In the genomic region with DNA sequence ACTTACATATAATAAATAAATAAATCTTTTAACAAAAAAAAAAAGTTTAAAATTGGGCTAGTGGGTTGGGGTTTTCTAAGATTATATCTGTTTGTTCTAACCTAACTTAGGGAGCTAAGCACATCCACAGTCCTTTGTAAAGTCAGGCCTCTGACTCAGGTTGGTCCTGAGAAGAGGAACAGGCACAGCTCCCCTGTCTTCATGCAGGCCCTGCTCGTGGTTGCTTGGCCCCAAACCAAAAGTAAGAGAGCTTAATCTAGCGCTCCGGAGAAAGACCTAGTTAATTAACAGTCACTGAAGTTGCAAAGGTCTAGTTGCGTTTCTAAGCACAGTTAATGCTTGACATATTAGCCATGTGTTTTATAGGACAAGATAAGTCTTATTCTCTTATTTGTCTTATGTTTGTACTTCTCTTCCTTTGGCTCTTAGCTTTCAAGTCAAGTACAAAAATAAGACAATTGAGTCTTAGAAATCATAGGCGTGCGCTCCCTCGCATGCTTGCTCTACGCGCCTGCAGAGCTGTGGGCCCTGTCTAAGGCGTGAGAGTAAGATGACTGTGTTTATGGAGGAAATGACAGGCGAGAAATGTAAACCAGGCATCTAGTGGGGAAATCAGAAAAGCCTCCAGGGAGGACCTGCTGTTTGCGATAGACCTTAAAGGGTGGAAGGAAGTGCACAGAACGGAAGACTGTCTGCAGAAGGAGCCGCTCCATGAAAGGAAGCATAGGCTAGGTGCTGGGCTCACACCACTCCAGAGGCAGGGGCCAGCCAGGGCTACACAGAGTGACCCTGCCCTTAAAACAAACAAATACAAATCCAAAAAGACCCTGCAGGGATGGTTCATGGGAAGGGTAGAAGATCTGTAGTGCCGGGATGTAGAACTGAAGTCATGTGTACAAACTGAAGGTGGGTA, we compare ENCODE assay signal across 14 mouse cellular contexts.
DNase-seq lines count a peak whose midpoint lies in the region; ATAC-seq and TF ChIP-seq lines count a peak whose summit lies in the region.
"Had no signal": no experiment of that assay in that cellular context is flagged by ENCODE, and none has a peak within 500 bp of the region (broad histone marks: within the 10 kb centered on the region; RNA-seq: fewer than 3 reads in every experiment).

No protein-coding gene starts in this region.

- no peak for DNase-seq in heart, postnatal 4 days
- peak; percentile 46 for DNase-seq in MEL (ENCODE audit: low read depth, low spot score)
- peak; percentile 70 for DNase-seq in kidney, postnatal 14 days
- DNase-seq in gastrocnemius, postnatal 10 days: no peak
- DNase-seq in hindbrain, embryonic 14.5 days (ENCODE audit: low spot score): no peak
- DNase-seq in embryo, embryonic 9.5 days (ENCODE audit: extremely low spot score): no peak
- DNase-seq: gastrocnemius, postnatal 25 days had no signal

- 57% methylated on average over 15 of the region's 15 CpGs for WGBS in heart, embryonic 12.5 days
- 22% methylated on average over 15 of the region's 15 CpGs for WGBS in intestine, postnatal 0 days
- 79% methylated on average over 15 of the region's 15 CpGs for WGBS in hindbrain, embryonic 14.5 days

- H3K27ac ChIP-seq in heart, embryonic 12.5 days (ENCODE audit: poor library complexity, severe bottlenecking): peak overlapping the region; percentile 29; the same call in 1 of the 2 replicates
- H3K27ac ChIP-seq in MEL (ENCODE audit: control insufficient read depth, low read depth, low read length): no peak overlapping the region
- peak overlapping the region; percentile 63; the same call in 1 of the 2 replicates for H3K27ac ChIP-seq in intestine, postnatal 0 days (ENCODE audit: low read depth, low read length)
- H3K27ac ChIP-seq in hindbrain, embryonic 14.5 days: no peak overlapping the region
- H3K27ac ChIP-seq: embryonic facial prominence, embryonic 12.5 days; forebrain, embryonic 13.5 days; macrophage; neural tube, embryonic 13.5 days had no signal

- no peak for TF ChIP-seq EP300 in MEL (IDR thresholded peaks at IDR 0.05; ENCODE audit: low read depth in 1 of 2, low read length in 2 of 2)

- peak; percentile 75 for ATAC-seq in heart, embryonic 12.5 days (ENCODE audit: insufficient number of reproducible peaks, low FRiP score)
- peak; percentile 36; the same call in 1 of the 2 replicates for ATAC-seq in intestine, postnatal 0 days
- no peak for ATAC-seq in hindbrain, embryonic 14.5 days (ENCODE audit: low FRiP score)

- H3K9ac ChIP-seq in heart, embryonic 12.5 days: no peak overlapping the region
- no peak overlapping the region for H3K9ac ChIP-seq in MEL (ENCODE audit: control insufficient read depth, low read depth, low read length, poor library complexity, severe bottlenecking)
- H3K9ac ChIP-seq in intestine, postnatal 0 days (ENCODE audit: low read depth, low read length): no peak overlapping the region
- no peak overlapping the region for H3K9ac ChIP-seq in hindbrain, embryonic 14.5 days
- H3K9ac ChIP-seq: embryonic facial prominence, embryonic 12.5 days; forebrain, embryonic 13.5 days; neural tube, embryonic 13.5 days had no signal

- TF ChIP-seq RAD21 in MEL (IDR thresholded peaks at IDR 0.05; ENCODE audit: low read depth, low read length): no peak

- H3K4me1 ChIP-seq in heart, embryonic 12.5 days (replicated peaks): peaks cover 3% of the 10 kb centered on the region; the same call in 1 of the 2 replicates
- H3K4me1 ChIP-seq in MEL (ENCODE audit: control insufficient read depth in 1 of 2, insufficient read depth in 2 of 2, low read length in 2 of 2): no peaks in the 10 kb centered on the region
- 0 out of 2 replicates have a peak, but pooled peaks cover 4% of the 10 kb centered on the region for H3K4me1 ChIP-seq in intestine, postnatal 0 days (replicated peaks; ENCODE audit: control insufficient read depth, insufficient read depth, low read length)
- no peaks in the 10 kb centered on the region; the same call in 1 of the 2 replicates for H3K4me1 ChIP-seq in hindbrain, embryonic 14.5 days (replicated peaks; ENCODE audit: control insufficient read depth, insufficient read depth, low read length)
- H3K4me1 ChIP-seq: embryonic facial prominence, embryonic 12.5 days; forebrain, embryonic 13.5 days; neural tube, embryonic 13.5 days had no signal

- TF ChIP-seq CTCF in MEL (IDR thresholded peaks at IDR 0.05 in 2 of 3, conservative IDR thresholded peaks at IDR 0.05 in 1 of 3; ENCODE audit: control insufficient read depth in 1 of 3, insufficient read depth in 1 of 3, low read depth in 2 of 3, low read length in 3 of 3, poor library complexity in 1 of 3, severe bottlenecking in 1 of 3): no peak
- no peak for TF ChIP-seq CTCF in intestine, postnatal 0 days (IDR thresholded peaks at IDR 0.05; ENCODE audit: low read depth)

- H3K4me2 ChIP-seq in heart, embryonic 12.5 days: 0 out of 2 replicates have a peak overlapping the region, but pooled peaks have one; percentile 4
- H3K4me2 ChIP-seq in intestine, postnatal 0 days (replicated peaks; ENCODE audit: low read depth): peak overlapping the region; percentile 44
- H3K4me2 ChIP-seq in hindbrain, embryonic 14.5 days (replicated peaks): no peak overlapping the region
- H3K4me2 ChIP-seq: embryonic facial prominence, embryonic 12.5 days; forebrain, embryonic 13.5 days; liver, embryonic 11.5 days; neural tube, embryonic 13.5 days had no signal

- no peaks in the 10 kb centered on the region for H3K36me3 ChIP-seq in heart, embryonic 12.5 days
- H3K36me3 ChIP-seq in MEL (ENCODE audit: control insufficient read depth in 1 of 2, insufficient read depth in 2 of 2, low read length in 2 of 2): no peaks in the 10 kb centered on the region
- H3K36me3 ChIP-seq in intestine, postnatal 0 days (ENCODE audit: control insufficient read depth, insufficient read depth): no peaks in the 10 kb centered on the region
- H3K36me3 ChIP-seq in hindbrain, embryonic 14.5 days (replicated peaks; ENCODE audit: control insufficient read depth, insufficient read depth): no peaks in the 10 kb centered on the region
- H3K36me3 ChIP-seq: embryonic facial prominence, embryonic 12.5 days; neural tube, embryonic 13.5 days had no signal

- H3K27me3 ChIP-seq in heart, embryonic 12.5 days (replicated peaks): no peaks in the 10 kb centered on the region
- no peaks in the 10 kb centered on the region for H3K27me3 ChIP-seq in MEL (ENCODE audit: control insufficient read depth in 1 of 2, insufficient read depth in 2 of 2, low read length in 2 of 2)
- no peaks in the 10 kb centered on the region for H3K27me3 ChIP-seq in intestine, postnatal 0 days (replicated peaks; ENCODE audit: control insufficient read depth, insufficient read depth, low read length)
- H3K27me3 ChIP-seq in hindbrain, embryonic 14.5 days (ENCODE audit: control insufficient read depth, insufficient read depth, low read length): no peaks in the 10 kb centered on the region
- H3K27me3 ChIP-seq: embryonic facial prominence, embryonic 12.5 days; forebrain, embryonic 13.5 days; neural tube, embryonic 13.5 days had no signal

- H3K79me2 ChIP-seq in MEL (ENCODE audit: control insufficient read depth, insufficient read depth, low read length, poor library complexity): no peaks in the 10 kb centered on the region

- no peak overlapping the region for H3K4me3 ChIP-seq in heart, embryonic 12.5 days
- H3K4me3 ChIP-seq in MEL (ENCODE audit: control insufficient read depth in 1 of 2, insufficient read depth in 1 of 2, low read depth in 2 of 2, low read length in 2 of 2): no peak overlapping the region
- no peak overlapping the region for H3K4me3 ChIP-seq in intestine, postnatal 0 days (ENCODE audit: low read depth, low read length)
- H3K4me3 ChIP-seq in hindbrain, embryonic 14.5 days (replicated peaks; ENCODE audit: low read length): no peak overlapping the region
- H3K4me3 ChIP-seq: embryonic facial prominence, embryonic 12.5 days; forebrain, embryonic 13.5 days; neural tube, embryonic 13.5 days had no signal

- TF ChIP-seq POLR2A in MEL (IDR thresholded peaks at IDR 0.05; ENCODE audit: control insufficient read depth in 1 of 2, insufficient read depth in 1 of 2, low read depth in 1 of 2, low read length in 2 of 2, poor library complexity in 1 of 2): no peak

- no peaks in the 10 kb centered on the region for H3K9me3 ChIP-seq in heart, embryonic 12.5 days (replicated peaks)
- no peaks in the 10 kb centered on the region for H3K9me3 ChIP-seq in MEL (replicated peaks; ENCODE audit: insufficient read depth, low read length)
- no peaks in the 10 kb centered on the region for H3K9me3 ChIP-seq in intestine, postnatal 0 days (ENCODE audit: control insufficient read depth)
- H3K9me3 ChIP-seq in hindbrain, embryonic 14.5 days (ENCODE audit: control insufficient read depth, low read length): no peaks in the 10 kb centered on the region
- H3K9me3 ChIP-seq: embryonic facial prominence, embryonic 12.5 days; forebrain, embryonic 13.5 days; neural tube, embryonic 13.5 days had no signal

TF ChIP-seq in MEL, 35 proteins besides CTCF, POLR2A, EP300 and RAD21:
- no peak for TF ChIP-seq CHD2 (IDR thresholded peaks at IDR 0.05; ENCODE audit: low read length)
- TF ChIP-seq GATA1 (IDR thresholded peaks at IDR 0.05; ENCODE audit: low read depth, low read length): no peak
- no peak for TF ChIP-seq JUND (IDR thresholded peaks at IDR 0.05; ENCODE audit: low read depth, low read length)
- no peak for TF ChIP-seq MEF2A (IDR thresholded peaks at IDR 0.05; ENCODE audit: extremely low read depth, insufficient replicate concordance, low read depth, low read length, poor library complexity, severe bottlenecking)
- no peak for TF ChIP-seq NRF1 (IDR thresholded peaks at IDR 0.05; ENCODE audit: insufficient read depth, low read depth, low read length, poor library complexity, severe bottlenecking)
- TF ChIP-seq ZMIZ1 (IDR thresholded peaks at IDR 0.05; ENCODE audit: low read depth, low read length): no peak
- no peak for TF ChIP-seq ZC3H11A (IDR thresholded peaks at IDR 0.05; ENCODE audit: low read depth, low read length)
- no peak for TF ChIP-seq ZNF384 (IDR thresholded peaks at IDR 0.05; ENCODE audit: low read depth, low read length)
- TF ChIP-seq CHD1 (IDR thresholded peaks at IDR 0.05; ENCODE audit: low read depth, low read length): no peak
- TF ChIP-seq SIN3A (IDR thresholded peaks at IDR 0.05; ENCODE audit: low read length): no peak
- TF ChIP-seq GABPA (IDR thresholded peaks at IDR 0.05; ENCODE audit: low read depth, low read length): no peak
- no peak for TF ChIP-seq ETS1 (IDR thresholded peaks at IDR 0.05; ENCODE audit: low read depth, low read length)
- TF ChIP-seq MYC (IDR thresholded peaks at IDR 0.05; ENCODE audit: low read depth, low read length): no peak
- TF ChIP-seq MXI1 (IDR thresholded peaks at IDR 0.05; ENCODE audit: low read depth, low read length): no peak
- TF ChIP-seq TBP (IDR thresholded peaks at IDR 0.05; ENCODE audit: low read depth, low read length): no peak
- no peak for TF ChIP-seq POLR2AphosphoS5 (IDR thresholded peaks at IDR 0.05; ENCODE audit: borderline replicate concordance, low read depth, low read length)
- no peak for TF ChIP-seq POLR2AphosphoS2 (IDR thresholded peaks at IDR 0.05; ENCODE audit: low read length)
TF ChIP-seq in MEL: peak in this region for 0.

Comparison
In these comparisons a context has a peak if more than half of its experiments do, and no peak if none do; other contexts are left out.
1. H3K27ac ChIP-seq: peak in heart, embryonic 12.5 days (single experiment) and intestine, postnatal 0 days (single experiment); none in MEL (single experiment) and hindbrain, embryonic 14.5 days (single experiment).
2. DNase-seq: peak in MEL (single experiment) and kidney, postnatal 14 days (single experiment); none in heart, postnatal 4 days (single experiment), gastrocnemius, postnatal 10 days (single experiment), hindbrain, embryonic 14.5 days (single experiment) and embryo, embryonic 9.5 days (single experiment).